In the genomic region with DNA sequence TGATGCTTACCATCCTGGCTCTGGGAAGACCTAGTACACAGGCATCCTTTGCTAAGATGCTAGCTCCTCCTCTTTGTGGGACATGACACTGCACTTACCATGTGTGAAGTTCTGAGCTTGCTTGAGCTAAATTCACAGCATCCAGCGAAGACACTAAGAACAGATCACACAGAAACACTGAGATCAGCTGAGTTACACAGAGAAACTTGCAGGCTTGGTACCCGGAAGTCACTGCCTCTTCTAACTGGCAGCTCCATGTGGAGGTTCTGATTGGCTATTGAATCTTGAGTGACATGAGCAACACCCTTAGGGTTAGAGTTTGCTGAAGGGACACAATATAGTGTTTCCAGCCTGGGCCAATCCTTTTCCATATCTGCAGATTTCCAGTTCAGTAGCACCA, we compare ENCODE assay signal across 1 mouse cellular context. TPM values are rescaled to one million over a fixed set of nuclear protein-coding genes. Genes with fewer than 3 reads are reported as not detected.
"Had no signal": no experiment of that assay in that cellular context is flagged by ENCODE, and none has a peak within 500 bp of the region (broad histone marks: within the 10 kb centered on the region; RNA-seq: fewer than 3 reads in every experiment).

A gene (minus strand): TSS at position 101 of the 400 bp plus-strand sequence.

RNA-seq across cellular contexts. Expression of the gene that starts here (rescaled TPM):
- polyA plus RNA-seq: small intestine, adult 2 months had no signal
